Mouse (Mus musculus) cerebellum, adult 18-20 months (tissue): Measurements from ENCODE around the gene Foxd3.
"Not testable (repeated sequence)": the region's sequence is repeated elsewhere in the genome, so short reads cannot be mapped to it uniquely, and the experiment has no call there.

Experiments
- DNase-seq, 2 experiments: peaks; one replicate each; pipeline ENCODE4 v3.0.0; 2021

Foxd3 gene

GRCm38 (mm10) chr4:99655937-99656604 is at the start of gene Foxd3:
Foxd3 (plus strand) TSS chr4:99656299.
- DNase-seq: peak in 1 of 2 experiments; percentile 21

GRCm38 (mm10) chr4:99612156-99612555 is 43.9 kb upstream of the Foxd3 start:
- DNase-seq: no peak

GRCm38 (mm10) chr4:99612609-99613350 is 43.3 kb upstream of the Foxd3 start:
- DNase-seq: no peak

GRCm38 (mm10) chr4:99626047-99626844 is 29.9 kb upstream of the Foxd3 start:
- DNase-seq: no peak

GRCm38 (mm10) chr4:99627057-99627456 is 29.0 kb upstream of the Foxd3 start:
- DNase-seq: no peak

GRCm38 (mm10) chr4:99636038-99636437 is 20.1 kb upstream of the Foxd3 start:
- DNase-seq: no peak

- DNase-seq: no peak
Measured at GRCm38 (mm10) chr4:99636711-99637110, 19.4 kb upstream of the Foxd3 start.

- not testable (repeated sequence) for DNase-seq
Measured at GRCm38 (mm10) chr4:99640619-99641018, 15.5 kb upstream of the Foxd3 start.

- no peak for DNase-seq
Measured at GRCm38 (mm10) chr4:99641920-99642319, 14.2 kb upstream of the Foxd3 start.

- DNase-seq: no peak
Measured at GRCm38 (mm10) chr4:99645560-99645959, 10.5 kb upstream of the Foxd3 start.

- peak in 1 of 2 experiments; percentile 12 for DNase-seq
Measured at GRCm38 (mm10) chr4:99650088-99650944, 5.8 kb upstream of the Foxd3 start.

- peak in 1 of 2 experiments; percentile 35 for DNase-seq
Measured at GRCm38 (mm10) chr4:99650945-99651690, 5.0 kb upstream of the Foxd3 start.

GRCm38 (mm10) chr4:99651823-99652450 is 4.2 kb upstream of the Foxd3 start:
- peak in 1 of 2 experiments; percentile 8 for DNase-seq

- DNase-seq: no peak
Measured at GRCm38 (mm10) chr4:99652576-99653210, 3.4 kb upstream of the Foxd3 start.

GRCm38 (mm10) chr4:99653216-99653607 is 2.9 kb upstream of the Foxd3 start:
- peak in 1 of 2 experiments; percentile 24 for DNase-seq

GRCm38 (mm10) chr4:99653608-99654221 is 2.4 kb upstream of the Foxd3 start:
- DNase-seq: peak in 1 of 2 experiments; percentile 18

- peak in 1 of 2 experiments; percentile 12 for DNase-seq
Measured at GRCm38 (mm10) chr4:99654621-99655296, 1.3 kb upstream of the Foxd3 start.

GRCm38 (mm10) chr4:99656605-99657429 is 718 bp downstream of the Foxd3 start:
- DNase-seq: peak in 1 of 2 experiments; percentile 36

- no peak for DNase-seq
Measured at GRCm38 (mm10) chr4:99657430-99657820, 1.3 kb downstream of the Foxd3 start.
